Mouse (Mus musculus): ENCODE measurements at regions not wholly inside any gene's neighbourhood (a gene's known extent, or its start where the extent isn't known, plus 50 kb on each side); places are given as distances from the start of the nearest gene placed in this dataset.

DNA sequence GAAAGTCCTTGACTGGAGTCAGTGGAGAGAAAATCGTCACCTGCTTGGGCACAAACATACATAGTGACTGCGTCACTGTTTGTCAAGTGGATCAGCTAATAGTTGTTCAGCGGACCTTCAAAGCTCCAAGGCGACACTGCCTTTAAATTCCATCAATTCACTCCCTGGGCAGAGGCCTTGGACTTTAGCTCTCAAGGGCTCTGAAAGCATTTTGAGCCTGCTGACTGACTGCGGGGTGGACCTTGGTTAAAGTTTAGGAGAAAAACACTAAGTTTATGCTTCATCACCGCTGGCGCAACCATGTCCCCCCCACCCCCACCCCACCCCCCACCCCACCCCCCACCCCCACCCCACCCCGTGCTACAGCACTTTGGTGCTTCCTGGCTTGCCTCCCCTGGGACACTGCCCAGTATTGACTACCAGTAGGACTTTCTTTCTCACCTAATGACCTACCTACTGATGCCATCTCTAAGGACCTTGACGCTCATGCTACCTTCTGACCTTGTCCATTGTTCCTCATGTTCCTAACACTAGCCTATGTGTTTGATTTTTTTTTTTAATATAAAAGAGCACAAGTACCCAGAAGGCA is 1132.3 kb downstream of the Gsdmc2 start:
- H3K4me1 ChIP-seq (ENCODE audit: control insufficient read depth, insufficient read depth, low read length), result no peaks in the 10 kb centered on the region
- ATAC-seq (ENCODE audit: insufficient number of reproducible peaks, low FRiP score, low TSS enrichment, low read depth) (no peak), DNase-seq (ENCODE audit: low spot score) (no peak)
- H3K4me2 ChIP-seq (ENCODE audit: low read depth, severe bottlenecking), result no peak overlapping the region
- no peaks in the 10 kb centered on the region for H3K9me3 ChIP-seq (ENCODE audit: control insufficient read depth, low read length)
- H3K27ac ChIP-seq (replicated peaks; ENCODE audit: low read depth, low read length), result no peak overlapping the region
- 92% methylated on average over 8 of the region's 9 CpGs for WGBS
- no peak overlapping the region for H3K4me3 ChIP-seq (ENCODE audit: low read depth, low read length)
- H3K9ac ChIP-seq (ENCODE audit: low read length), result no peak overlapping the region
- H3K36me3 ChIP-seq (ENCODE audit: control insufficient read depth, insufficient read depth, low read length), result no peaks in the 10 kb centered on the region
- H3K27me3 ChIP-seq (ENCODE audit: control insufficient read depth, insufficient read depth, low read length), result no peaks in the 10 kb centered on the region

DNA sequence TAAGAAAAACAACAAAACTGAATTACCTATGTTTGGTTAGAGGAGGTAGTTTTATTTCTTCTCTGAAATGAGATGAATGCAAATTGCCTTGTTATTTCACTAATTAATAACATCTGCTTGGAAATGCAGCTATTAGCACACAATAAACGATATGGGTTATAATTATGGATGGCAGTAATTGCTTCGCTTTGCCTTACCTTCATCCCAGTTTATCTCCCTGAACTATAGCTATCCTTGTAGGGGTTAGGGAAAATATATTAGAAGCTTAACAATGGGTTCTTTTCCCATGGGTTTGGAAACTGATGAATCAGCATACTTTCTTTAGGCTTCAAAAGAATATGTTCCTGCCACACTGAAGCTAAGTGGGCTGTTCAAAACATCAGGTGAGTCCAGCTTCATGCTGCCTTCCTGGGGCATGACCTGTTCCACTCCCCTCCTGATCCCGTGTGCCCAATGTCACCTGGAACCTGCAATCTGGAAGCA is 1132.9 kb downstream of the Gsdmc2 start:
- ATAC-seq (ENCODE audit: insufficient number of reproducible peaks, low FRiP score, low TSS enrichment, low read depth), result no peak

DNA sequence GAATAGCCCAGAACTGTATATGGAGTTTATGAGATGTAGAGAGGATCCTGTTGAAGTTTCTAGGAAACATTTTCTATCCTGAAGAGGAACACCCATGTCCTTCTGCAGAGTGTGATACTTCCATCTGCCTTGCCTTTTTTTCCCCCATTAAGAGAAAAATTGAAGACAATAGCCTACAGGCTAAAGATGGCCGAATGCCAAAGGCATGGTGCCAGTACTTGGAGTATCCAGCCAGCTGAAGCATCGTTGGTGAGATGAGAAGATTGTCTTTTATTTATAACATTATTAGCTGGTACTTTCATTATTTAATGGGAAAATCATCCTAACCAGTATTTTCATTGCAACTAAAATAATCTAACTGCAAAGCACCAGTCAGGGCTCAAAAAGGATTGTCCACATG is 1135.4 kb downstream of the Gsdmc2 start:
- H3K4me2 ChIP-seq (ENCODE audit: low read depth, severe bottlenecking), result no peak overlapping the region
- H3K4me1 ChIP-seq (ENCODE audit: control insufficient read depth, insufficient read depth, low read length), result no peaks in the 10 kb centered on the region
- no peak overlapping the region for H3K9ac ChIP-seq (ENCODE audit: low read length)
- no peaks in the 10 kb centered on the region for H3K27me3 ChIP-seq (ENCODE audit: control insufficient read depth, insufficient read depth, low read length)
- H3K36me3 ChIP-seq (ENCODE audit: control insufficient read depth, insufficient read depth, low read length), result no peaks in the 10 kb centered on the region
- no peak overlapping the region for H3K4me3 ChIP-seq (ENCODE audit: low read depth, low read length)
- H3K27ac ChIP-seq (replicated peaks; ENCODE audit: low read depth, low read length), result no peak overlapping the region
- DNase-seq (ENCODE audit: low spot score) (no peak), ATAC-seq (ENCODE audit: insufficient number of reproducible peaks, low FRiP score, low TSS enrichment, low read depth) (no peak)
- no peaks in the 10 kb centered on the region for H3K9me3 ChIP-seq (ENCODE audit: control insufficient read depth, low read length)
- WGBS, result 88% methylated on average over 2 of the region's 2 CpGs

More for the DNA sequence above, 1132.9 kb downstream of the Gsdmc2 start:
- WGBS, result 73% methylated on average over 3 of the region's 3 CpGs
- H3K9ac ChIP-seq (ENCODE audit: low read length), result no peak overlapping the region
- H3K27ac ChIP-seq (replicated peaks; ENCODE audit: low read depth, low read length), result no peak overlapping the region
- DNase-seq (ENCODE audit: low spot score), result no peak
- H3K36me3 ChIP-seq (ENCODE audit: control insufficient read depth, insufficient read depth, low read length), result no peaks in the 10 kb centered on the region
- H3K27me3 ChIP-seq (ENCODE audit: control insufficient read depth, insufficient read depth, low read length), result no peaks in the 10 kb centered on the region
- no peak overlapping the region for H3K4me3 ChIP-seq (ENCODE audit: low read depth, low read length)
- no peak overlapping the region for H3K4me2 ChIP-seq (ENCODE audit: low read depth, severe bottlenecking)
- no peaks in the 10 kb centered on the region for H3K9me3 ChIP-seq (ENCODE audit: control insufficient read depth, low read length)
- no peaks in the 10 kb centered on the region for H3K4me1 ChIP-seq (ENCODE audit: control insufficient read depth, insufficient read depth, low read length)

DNA sequence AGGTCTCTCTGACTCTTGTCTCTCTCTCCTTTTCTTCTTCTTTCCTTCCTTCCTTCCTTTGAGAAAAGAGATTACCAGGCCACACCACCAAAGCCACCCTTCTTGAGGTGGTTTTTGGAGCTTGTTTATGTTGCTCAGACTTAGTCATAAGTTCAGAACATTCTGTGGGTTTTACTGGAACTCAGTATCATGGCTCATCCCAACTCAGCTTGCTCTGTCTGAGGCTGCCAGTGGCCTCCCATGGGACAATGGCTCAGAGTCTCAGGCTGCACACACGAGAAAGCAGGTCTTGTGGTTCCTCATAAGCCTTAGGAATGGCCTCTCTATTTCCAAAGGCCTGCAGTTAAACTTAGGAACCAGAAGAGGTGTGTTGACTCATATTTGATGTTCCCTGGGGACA is 1146.4 kb downstream of the Gsdmc2 start:
- no peaks in the 10 kb centered on the region for H3K27me3 ChIP-seq (ENCODE audit: control insufficient read depth, insufficient read depth, low read length)
- no peaks in the 10 kb centered on the region for H3K9me3 ChIP-seq (ENCODE audit: control insufficient read depth, low read length)
- DNase-seq (ENCODE audit: low spot score) (no peak), ATAC-seq (ENCODE audit: insufficient number of reproducible peaks, low FRiP score, low TSS enrichment, low read depth) (no peak)
- no peak overlapping the region for H3K27ac ChIP-seq (replicated peaks; ENCODE audit: low read depth, low read length)
- H3K4me3 ChIP-seq (ENCODE audit: low read depth, low read length), result no peak overlapping the region
- 67% methylated on average over 1 of the region's 1 CpGs for WGBS
- no peak overlapping the region for H3K9ac ChIP-seq (ENCODE audit: low read length)
- H3K4me2 ChIP-seq (ENCODE audit: low read depth, severe bottlenecking), result no peak overlapping the region
- no peaks in the 10 kb centered on the region; the same call in 1 of the 2 replicates for H3K4me1 ChIP-seq (ENCODE audit: control insufficient read depth, insufficient read depth, low read length)
- H3K36me3 ChIP-seq (ENCODE audit: control insufficient read depth, insufficient read depth, low read length), result no peaks in the 10 kb centered on the region

DNA sequence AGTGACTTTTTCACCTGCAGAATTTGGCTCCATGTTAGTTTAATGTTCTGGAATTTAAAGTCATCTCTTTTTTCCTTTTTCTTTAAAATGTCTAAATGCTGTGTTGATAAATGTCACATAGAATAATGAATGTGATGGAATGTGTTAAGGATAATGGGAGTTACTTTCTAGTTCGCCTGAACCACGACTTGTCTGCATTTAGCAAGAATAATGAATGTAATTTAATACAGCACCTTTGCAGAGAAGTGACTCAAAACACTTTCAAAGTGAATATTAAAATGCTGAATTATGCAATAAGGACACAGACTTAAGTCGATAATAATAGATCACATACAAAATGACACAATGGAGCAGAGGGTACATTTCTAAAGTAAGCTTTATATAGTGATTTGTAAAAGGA is 1150.2 kb downstream of the Gsdmc2 start:
- DNase-seq (ENCODE audit: low spot score), result no peak
- Histone ChIP-seq H3K4me2 (ENCODE audit: low read depth, severe bottlenecking) (no peak overlapping the region), H3K9ac (ENCODE audit: low read length) (no peak overlapping the region), H3K27ac (replicated peaks; ENCODE audit: low read depth, low read length) (no peak overlapping the region), H3K4me3 (ENCODE audit: low read depth, low read length) (no peak overlapping the region), H3K36me3 (ENCODE audit: control insufficient read depth, insufficient read depth, low read length) (no peaks in the 10 kb centered on the region), H3K9me3 (ENCODE audit: control insufficient read depth, low read length) (no peaks in the 10 kb centered on the region), H3K27me3 (ENCODE audit: control insufficient read depth, insufficient read depth, low read length) (no peaks in the 10 kb centered on the region), H3K4me1 (ENCODE audit: control insufficient read depth, insufficient read depth, low read length) (no peaks in the 10 kb centered on the region; the same call in 1 of the 2 replicates)
- 72% methylated on average over 3 of the region's 3 CpGs for WGBS
- ATAC-seq (ENCODE audit: insufficient number of reproducible peaks, low FRiP score, low TSS enrichment, low read depth), result no peak

DNA sequence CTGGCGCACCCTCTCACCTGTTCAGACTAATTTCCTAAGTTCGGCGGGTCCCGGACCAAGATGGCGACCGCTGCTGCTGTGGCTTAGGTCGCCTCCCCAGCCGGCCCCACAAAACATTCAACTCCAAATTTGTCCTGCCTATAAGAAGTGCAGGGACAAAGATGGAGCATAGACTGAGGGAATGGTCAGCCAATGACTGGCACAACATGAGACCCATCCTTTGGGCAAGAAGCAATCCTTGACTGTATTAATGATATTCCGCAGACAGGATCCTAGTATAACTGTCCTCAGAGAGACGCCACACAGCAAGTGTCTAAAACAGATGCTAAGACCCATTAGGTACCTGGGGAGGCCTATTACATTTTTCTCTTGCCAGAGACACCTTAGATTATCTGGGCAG is 1151.3 kb downstream of the Gsdmc2 start:
- ATAC-seq (ENCODE audit: insufficient number of reproducible peaks, low FRiP score, low TSS enrichment, low read depth) (no peak), DNase-seq (ENCODE audit: low spot score) (no peak)
- Histone ChIP-seq H3K27me3 (ENCODE audit: control insufficient read depth, insufficient read depth, low read length) (no peaks in the 10 kb centered on the region), H3K27ac (replicated peaks; ENCODE audit: low read depth, low read length) (no peak overlapping the region), H3K4me1 (ENCODE audit: control insufficient read depth, insufficient read depth, low read length) (no peaks in the 10 kb centered on the region; the same call in 1 of the 2 replicates), H3K4me3 (ENCODE audit: low read depth, low read length) (no peak overlapping the region), H3K9me3 (ENCODE audit: control insufficient read depth, low read length) (no peaks in the 10 kb centered on the region), H3K9ac (ENCODE audit: low read length) (no peak overlapping the region), H3K36me3 (ENCODE audit: control insufficient read depth, insufficient read depth, low read length) (no peaks in the 10 kb centered on the region), H3K4me2 (ENCODE audit: low read depth, severe bottlenecking) (no peak overlapping the region)
- WGBS, result 88% methylated on average over 9 of the region's 10 CpGs

DNA sequence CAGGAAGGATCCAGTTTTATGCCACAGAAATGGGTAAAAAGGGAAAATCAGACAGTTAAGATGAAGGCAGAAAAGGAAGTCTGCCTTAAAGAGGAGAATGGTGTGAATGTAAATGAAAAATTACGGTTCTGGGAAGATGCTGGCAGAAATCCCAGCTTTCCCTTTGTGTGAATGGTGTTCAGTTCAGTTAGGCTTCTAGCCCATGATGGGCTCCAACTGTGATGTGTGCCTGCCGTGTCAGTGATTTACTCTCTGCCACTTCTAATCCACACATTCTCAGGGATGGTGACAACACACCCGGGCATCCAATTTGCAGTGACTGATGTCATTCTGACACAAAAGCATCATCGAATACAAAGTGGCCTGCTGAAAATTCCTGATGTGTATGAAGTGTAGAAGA is 1171.6 kb downstream of the Gsdmc2 start:
- no peaks in the 10 kb centered on the region for H3K27me3 ChIP-seq (ENCODE audit: control insufficient read depth, insufficient read depth, low read length)
- ATAC-seq (ENCODE audit: insufficient number of reproducible peaks, low FRiP score, low TSS enrichment, low read depth) (no peak), DNase-seq (ENCODE audit: low spot score) (no peak)
- no peaks in the 10 kb centered on the region for H3K4me1 ChIP-seq (ENCODE audit: control insufficient read depth, insufficient read depth, low read length)
- H3K4me3 ChIP-seq (ENCODE audit: low read depth, low read length), result no peak overlapping the region
- H3K9me3 ChIP-seq (ENCODE audit: control insufficient read depth, low read length), result no peaks in the 10 kb centered on the region
- 81% methylated on average over 4 of the region's 4 CpGs for WGBS
- no peaks in the 10 kb centered on the region for H3K36me3 ChIP-seq (ENCODE audit: control insufficient read depth, insufficient read depth, low read length)
- H3K27ac ChIP-seq (replicated peaks; ENCODE audit: low read depth, low read length), result no peak overlapping the region
- no peak overlapping the region for H3K9ac ChIP-seq (ENCODE audit: low read length)
- H3K4me2 ChIP-seq (ENCODE audit: low read depth, severe bottlenecking), result no peak overlapping the region

DNA sequence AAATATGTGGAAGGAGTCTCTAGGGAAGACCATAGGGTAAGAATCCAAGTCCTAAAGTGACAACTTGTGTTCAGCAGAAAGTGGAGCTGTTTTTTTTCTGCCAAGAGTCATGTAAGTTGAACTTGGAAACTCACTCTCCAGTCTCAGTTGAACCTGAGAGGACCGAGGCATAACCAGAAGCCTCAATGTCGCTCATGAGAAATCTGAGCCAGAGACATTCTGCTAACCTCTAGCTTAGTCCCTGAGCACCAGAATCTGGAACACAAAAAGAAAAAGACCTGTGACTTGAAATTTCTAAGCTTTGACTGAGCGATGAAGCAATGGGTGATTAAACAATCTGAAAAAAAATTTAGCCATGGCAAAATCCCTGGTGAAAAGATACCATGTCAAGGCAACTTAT is 1175.0 kb downstream of the Gsdmc2 start:
- no peaks in the 10 kb centered on the region for H3K36me3 ChIP-seq (ENCODE audit: control insufficient read depth, insufficient read depth, low read length)
- H3K4me3 ChIP-seq (ENCODE audit: low read depth, low read length), result no peak overlapping the region
- H3K4me2 ChIP-seq (ENCODE audit: low read depth, severe bottlenecking), result no peak overlapping the region
- no peak overlapping the region for H3K9ac ChIP-seq (ENCODE audit: low read length)
- DNase-seq (ENCODE audit: low spot score) (no peak), ATAC-seq (ENCODE audit: insufficient number of reproducible peaks, low FRiP score, low TSS enrichment, low read depth) (no peak)
- H3K4me1 ChIP-seq (ENCODE audit: control insufficient read depth, insufficient read depth, low read length), result no peaks in the 10 kb centered on the region
- no peak overlapping the region for H3K27ac ChIP-seq (replicated peaks; ENCODE audit: low read depth, low read length)
- no peaks in the 10 kb centered on the region for H3K9me3 ChIP-seq (ENCODE audit: control insufficient read depth, low read length)
- no peaks in the 10 kb centered on the region for H3K27me3 ChIP-seq (ENCODE audit: control insufficient read depth, insufficient read depth, low read length)
- 91% methylated on average over 3 of the region's 3 CpGs for WGBS

DNA sequence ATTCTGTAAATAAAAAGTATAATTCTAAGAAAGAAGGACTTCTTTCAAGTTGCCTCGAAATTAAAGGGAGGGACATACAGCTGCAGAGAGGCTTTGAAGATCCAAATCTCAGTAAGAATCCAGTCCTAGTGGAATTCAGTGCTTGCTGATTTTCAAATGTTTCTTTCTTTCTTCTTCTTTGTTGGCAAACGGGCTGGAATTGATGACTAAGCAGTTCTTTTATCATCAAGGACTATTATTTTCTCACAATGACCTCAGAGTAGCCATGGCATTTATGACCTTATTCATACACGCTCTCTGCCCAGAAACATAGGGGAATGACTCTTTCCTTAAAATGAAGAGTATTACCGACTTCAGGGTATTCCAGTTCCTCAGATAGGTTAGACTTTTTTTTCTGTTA is 1185.9 kb downstream of the Gsdmc2 start:
- no peak for ATAC-seq (ENCODE audit: insufficient number of reproducible peaks, low FRiP score, low TSS enrichment, low read depth)
- no peak overlapping the region for H3K9ac ChIP-seq (ENCODE audit: low read length)
- H3K27me3 ChIP-seq (ENCODE audit: control insufficient read depth, insufficient read depth, low read length), result no peaks in the 10 kb centered on the region
- H3K4me1 ChIP-seq (ENCODE audit: control insufficient read depth, insufficient read depth, low read length), result no peaks in the 10 kb centered on the region
- no peak overlapping the region for H3K4me3 ChIP-seq (ENCODE audit: low read depth, low read length)
- no peak overlapping the region for H3K27ac ChIP-seq (replicated peaks; ENCODE audit: low read depth, low read length)
- DNase-seq (ENCODE audit: low spot score), result no peak
- WGBS, result 83% methylated on average over 4 of the region's 4 CpGs
- H3K36me3 ChIP-seq (ENCODE audit: control insufficient read depth, insufficient read depth, low read length), result no peaks in the 10 kb centered on the region
- no peaks in the 10 kb centered on the region for H3K9me3 ChIP-seq (ENCODE audit: control insufficient read depth, low read length)
- H3K4me2 ChIP-seq (ENCODE audit: low read depth, severe bottlenecking), result no peak overlapping the region
